Mouse (Mus musculus) cerebellum, adult 18-20 months (tissue): Measurements from ENCODE around the gene Stk38l.
"Not testable (repeated sequence)": the region's sequence is repeated elsewhere in the genome, so short reads cannot be mapped to it uniquely, and the experiment has no call there.

Experiments
- DNase-seq, 2 experiments: peaks; one replicate each; pipeline ENCODE4 v3.0.0; 2021

Gene Stk38l

GRCm38 (mm10) chr6:146775864-146776263 is 51.1 kb downstream of the Stk38l start:
- not testable (repeated sequence) for DNase-seq

- no peak for DNase-seq
These were observed 52.0 kb downstream of the Stk38l start for GRCm38 (mm10) chr6:146776610-146777389.

- DNase-seq, result no peak
These were observed 53.3 kb downstream of the Stk38l start for GRCm38 (mm10) chr6:146778055-146778454.

GRCm38 (mm10) chr6:146781566-146781965 is 56.8 kb downstream of the Stk38l start:
- DNase-seq, result no peak

GRCm38 (mm10) chr6:146793527-146793926 is 68.7 kb downstream of the Stk38l start:
- DNase-seq, result no peak

GRCm38 (mm10) chr6:146795166-146795923 is 70.5 kb downstream of the Stk38l start:
- DNase-seq, result no peak

- DNase-seq, result peak; percentile 54 to 59
These were observed 71.2 kb downstream of the Stk38l start, which contains the start of gene Arntl2 for GRCm38 (mm10) chr6:146795924-146796545. Gene Arntl2 (plus strand): TSS chr6:146796055.

- DNase-seq, result no peak
These were observed 72.7 kb downstream of the Stk38l start for GRCm38 (mm10) chr6:146797446-146797845.

- no peak for DNase-seq
These were observed 85.2 kb downstream of the Stk38l start for GRCm38 (mm10) chr6:146809991-146810390.

- no peak for DNase-seq
These were observed 88.2 kb downstream of the Stk38l start for GRCm38 (mm10) chr6:146813007-146813406.

GRCm38 (mm10) chr6:146820177-146820965 is 95.6 kb downstream of the Stk38l start:
- DNase-seq, result no peak

GRCm38 (mm10) chr6:146821958-146822357 is 97.2 kb downstream of the Stk38l start:
- DNase-seq, result no peak

GRCm38 (mm10) chr6:146824727-146825486 is 100.1 kb downstream of the Stk38l start:
- DNase-seq, result peak; percentile 40 to 59

- DNase-seq, result no peak
These were observed 100.6 kb downstream of the Stk38l start for GRCm38 (mm10) chr6:146825487-146825773.
